Mouse (Mus musculus): ENCODE results near the gene Tprn. TPM values are rescaled to one million over a fixed set of nuclear protein-coding genes. Genes with fewer than 3 reads are reported as not detected.

The Tprn gene
- total RNA-seq, 1 experiment, result 21.6 TPM

DNA sequence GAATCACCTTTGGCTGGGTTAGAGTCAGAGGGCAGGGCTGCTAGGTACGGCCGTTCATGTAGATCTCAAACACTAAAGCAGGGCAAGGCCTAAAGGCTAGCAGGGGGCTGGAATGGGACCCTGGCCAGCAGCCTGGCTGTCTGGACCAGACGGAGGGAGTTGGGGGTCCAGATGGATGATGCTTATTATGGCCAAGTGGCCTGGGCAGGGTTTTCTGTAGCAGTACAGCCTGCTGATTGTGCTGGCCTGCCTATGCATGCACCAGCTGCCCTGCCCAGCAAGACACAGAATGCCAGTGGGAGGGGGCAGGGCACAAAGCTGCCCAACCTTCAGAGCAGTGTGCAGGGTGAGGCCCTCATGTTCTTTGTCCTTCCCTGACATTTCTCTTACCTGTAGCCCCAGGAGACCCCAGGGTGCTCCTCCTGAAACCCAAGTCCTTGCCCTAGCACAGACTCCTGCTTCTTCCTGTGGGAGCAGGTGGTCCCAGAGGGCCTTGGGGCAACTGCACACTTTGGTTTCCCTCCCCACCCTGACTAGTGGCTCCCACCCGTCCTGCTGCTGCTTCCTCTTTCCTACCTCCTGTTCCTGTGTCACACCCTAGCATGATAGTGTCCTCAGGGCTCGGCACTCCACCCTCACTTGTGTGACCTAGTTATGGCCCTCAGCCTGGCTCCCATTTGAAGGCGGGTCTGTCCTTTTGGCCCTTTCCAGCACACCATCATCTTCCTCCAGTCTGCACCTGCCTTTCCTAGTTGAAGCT is 3.7 kb downstream of the Tprn start:
- 0 out of 2 replicates have a peak overlapping the region, but pooled peaks have one; percentile 14 for H3K9ac ChIP-seq (ENCODE audit: insufficient read depth, low read depth, low read length, poor library complexity, severe bottlenecking)

DNA sequence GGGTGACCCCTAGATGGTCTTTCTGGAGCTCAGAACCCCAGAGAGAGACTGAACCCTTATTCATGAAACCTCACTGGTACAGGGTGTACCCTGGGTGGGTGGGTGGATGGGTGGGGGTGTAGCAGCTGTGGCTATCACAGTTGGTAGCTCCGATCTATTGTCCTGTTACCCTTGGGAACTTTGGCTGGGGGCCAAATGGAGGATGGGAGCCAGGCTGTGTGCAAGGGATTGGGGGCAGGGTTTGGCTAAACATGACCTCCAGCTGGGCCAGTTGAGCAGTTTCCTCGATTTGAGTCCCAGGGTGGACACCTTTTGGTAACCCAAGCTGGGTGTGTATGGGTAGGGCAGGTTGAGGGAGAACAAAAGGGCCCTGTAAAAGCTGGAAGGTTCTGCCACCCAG is 4.3 kb downstream of the Tprn start:
- H3K36me3 ChIP-seq (ENCODE audit: control insufficient read depth, insufficient read depth, low read length, poor library complexity, severe bottlenecking), result peaks cover 15% of the 10 kb centered on the region
- no peak overlapping the region; a peak in 1 of 4 replicates for H3K4me3 ChIP-seq (ENCODE audit: insufficient read depth in 1 of 2, low read depth in 1 of 2, low read length in 2 of 2, poor library complexity in 1 of 2, severe bottlenecking in 1 of 2)
- no peak for TF ChIP-seq ZC3H11A (IDR thresholded peaks at IDR 0.05; ENCODE audit: borderline replicate concordance, low read depth, low read length)
- TF ChIP-seq HCFC1 (IDR thresholded peaks at IDR 0.05; ENCODE audit: borderline replicate concordance, insufficient read depth, low read length), result no peak
- TF ChIP-seq ZNF384 (IDR thresholded peaks at IDR 0.05; ENCODE audit: low read depth, low read length), result no peak
- TF ChIP-seq MAFK (IDR thresholded peaks at IDR 0.05; ENCODE audit: insufficient read depth, low read depth, low read length), result no peak
- no peak for TF ChIP-seq CHD2 (IDR thresholded peaks at IDR 0.05; ENCODE audit: low read depth, low read length)
- H3K9ac ChIP-seq (ENCODE audit: insufficient read depth, low read depth, low read length, poor library complexity, severe bottlenecking), result no peak overlapping the region
- H3K4me1 ChIP-seq (ENCODE audit: control insufficient read depth in 2 of 2, insufficient read depth in 2 of 2, low read length in 2 of 2, poor library complexity in 1 of 2), result peaks cover 0 to 14% of the 10 kb centered on the region in 2 experiments; a peak in 2 of 4 replicates
- DNase-seq (ENCODE audit: low read depth, low spot score), result no peak
- in situ Hi-C loops (cut with MboI; ENCODE audit: low sequenced_read_pairs in 2 of 2, unreplicated experiment in 2 of 2), result no loop called here
- H3K9me3 ChIP-seq (ENCODE audit: control insufficient read depth, insufficient read depth, low read depth, low read length), result no peaks in the 10 kb centered on the region
- H3K27ac ChIP-seq (ENCODE audit: insufficient read depth, low read depth, low read length, poor library complexity, severe bottlenecking), result no peak overlapping the region

More for the DNA sequence above, 3.7 kb downstream of the Tprn start:
- no peak overlapping the region for H3K27ac ChIP-seq (ENCODE audit: insufficient read depth, low read depth, low read length, poor library complexity, severe bottlenecking)
- no peak for DNase-seq (ENCODE audit: low read depth, low spot score)
- in situ Hi-C loops (cut with MboI; ENCODE audit: low sequenced_read_pairs in 2 of 2, unreplicated experiment in 2 of 2), result no loop called here
- TF ChIP-seq HCFC1 (IDR thresholded peaks at IDR 0.05; ENCODE audit: borderline replicate concordance, insufficient read depth, low read length), result no peak
- TF ChIP-seq CHD2 (IDR thresholded peaks at IDR 0.05; ENCODE audit: low read depth, low read length), result no peak
- TF ChIP-seq MAFK (IDR thresholded peaks at IDR 0.05; ENCODE audit: insufficient read depth, low read depth, low read length), result no peak
- no peak for TF ChIP-seq ZC3H11A (IDR thresholded peaks at IDR 0.05; ENCODE audit: borderline replicate concordance, low read depth, low read length)
- TF ChIP-seq ZNF384 (IDR thresholded peaks at IDR 0.05; ENCODE audit: low read depth, low read length), result no peak
- peaks cover 15% of the 10 kb centered on the region for H3K36me3 ChIP-seq (ENCODE audit: control insufficient read depth, insufficient read depth, low read length, poor library complexity, severe bottlenecking)
- H3K4me1 ChIP-seq (ENCODE audit: control insufficient read depth in 2 of 2, insufficient read depth in 2 of 2, low read length in 2 of 2, poor library complexity in 1 of 2), result peaks cover 0 to 12% of the 10 kb centered on the region in 2 experiments; a peak in 2 of 4 replicates
- no peaks in the 10 kb centered on the region for H3K9me3 ChIP-seq (ENCODE audit: control insufficient read depth, insufficient read depth, low read depth, low read length)
- peak overlapping the region in 1 of 2 experiments; percentile 4; a peak in 1 of 4 replicates for H3K4me3 ChIP-seq (ENCODE audit: insufficient read depth in 1 of 2, low read depth in 1 of 2, low read length in 2 of 2, poor library complexity in 1 of 2, severe bottlenecking in 1 of 2)

DNA sequence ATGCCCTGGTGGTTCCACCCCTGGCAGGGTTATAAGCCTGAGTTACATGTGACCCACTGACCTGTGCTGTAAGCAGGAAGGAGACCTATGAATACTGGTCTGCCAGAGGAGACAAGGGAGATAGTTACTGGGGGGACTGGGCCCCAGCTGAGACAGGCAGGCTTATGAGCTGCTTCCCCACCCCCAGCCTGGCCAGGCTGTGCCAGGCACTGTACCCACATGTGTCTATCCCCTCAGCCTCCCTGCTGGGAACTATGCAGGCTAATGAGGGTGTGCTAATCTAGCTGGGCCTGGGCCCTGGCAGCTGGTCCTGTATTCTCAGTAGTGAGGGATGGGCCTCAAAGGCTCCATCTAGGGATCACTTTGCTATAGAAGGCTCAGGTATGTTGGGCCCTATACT is 4.8 kb downstream of the Tprn start:
- H3K9ac ChIP-seq (ENCODE audit: insufficient read depth, low read depth, low read length, poor library complexity, severe bottlenecking), result 0 out of 2 replicates have a peak overlapping the region, but pooled peaks have one; percentile 6

DNA sequence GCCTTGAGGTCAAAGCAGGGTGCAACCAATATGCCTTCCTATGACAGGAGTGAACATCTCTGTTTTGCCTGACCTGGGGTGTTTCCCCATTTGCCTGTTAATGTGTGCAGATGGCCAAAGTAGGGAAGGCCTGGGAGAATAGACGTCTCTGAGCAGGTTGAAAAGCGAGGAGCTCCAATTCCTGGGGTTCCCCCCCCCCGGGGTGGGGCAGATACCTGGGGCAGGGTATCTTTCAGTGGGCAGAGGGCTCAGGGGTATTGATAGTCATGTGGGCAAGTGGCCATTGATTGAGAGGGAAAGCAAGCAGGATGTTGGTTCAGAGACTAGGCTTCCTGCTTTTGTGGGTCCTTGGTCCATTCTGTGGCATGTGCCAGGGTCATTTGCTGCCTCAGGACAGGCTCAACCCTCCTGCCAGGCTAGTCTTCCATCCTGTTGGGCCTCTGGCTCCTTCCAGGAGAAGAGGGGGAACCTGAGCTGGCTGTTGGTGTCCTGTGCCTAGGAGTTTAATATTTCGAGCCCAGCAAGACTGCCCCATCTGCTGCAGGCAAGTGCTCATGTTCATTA is 5.4 kb downstream of the Tprn start:
- peaks cover 0 to 14% of the 10 kb centered on the region in 2 experiments; a peak in 2 of 4 replicates for H3K4me1 ChIP-seq (ENCODE audit: control insufficient read depth in 2 of 2, insufficient read depth in 2 of 2, low read length in 2 of 2, poor library complexity in 1 of 2)
- TF ChIP-seq ZC3H11A (IDR thresholded peaks at IDR 0.05; ENCODE audit: borderline replicate concordance, low read depth, low read length), result no peak
- no peak for TF ChIP-seq MAFK (IDR thresholded peaks at IDR 0.05; ENCODE audit: insufficient read depth, low read depth, low read length)
- no peak for TF ChIP-seq HCFC1 (IDR thresholded peaks at IDR 0.05; ENCODE audit: borderline replicate concordance, insufficient read depth, low read length)
- no peak for TF ChIP-seq CHD2 (IDR thresholded peaks at IDR 0.05; ENCODE audit: low read depth, low read length)
- TF ChIP-seq ZNF384 (IDR thresholded peaks at IDR 0.05; ENCODE audit: low read depth, low read length), result no peak
- H3K9me3 ChIP-seq (ENCODE audit: control insufficient read depth, insufficient read depth, low read depth, low read length), result no peaks in the 10 kb centered on the region
- in situ Hi-C loops (cut with MboI; ENCODE audit: low sequenced_read_pairs in 2 of 2, unreplicated experiment in 2 of 2), result no loop called here
- no peak overlapping the region for H3K27ac ChIP-seq (ENCODE audit: insufficient read depth, low read depth, low read length, poor library complexity, severe bottlenecking)
- no peak overlapping the region for H3K4me3 ChIP-seq (ENCODE audit: insufficient read depth in 1 of 2, low read depth in 1 of 2, low read length in 2 of 2, poor library complexity in 1 of 2, severe bottlenecking in 1 of 2)
- H3K36me3 ChIP-seq (ENCODE audit: control insufficient read depth, insufficient read depth, low read length, poor library complexity, severe bottlenecking), result peaks cover 15% of the 10 kb centered on the region
- no peak overlapping the region for H3K9ac ChIP-seq (ENCODE audit: insufficient read depth, low read depth, low read length, poor library complexity, severe bottlenecking)
- no peak for DNase-seq (ENCODE audit: low read depth, low spot score)

More for the DNA sequence above, 4.8 kb downstream of the Tprn start:
- in situ Hi-C loops (cut with MboI; ENCODE audit: low sequenced_read_pairs in 2 of 2, unreplicated experiment in 2 of 2), result no loop called here
- Histone ChIP-seq H3K4me3 (ENCODE audit: insufficient read depth in 1 of 2, low read depth in 1 of 2, low read length in 2 of 2, poor library complexity in 1 of 2, severe bottlenecking in 1 of 2) (no peak overlapping the region), H3K27ac (ENCODE audit: insufficient read depth, low read depth, low read length, poor library complexity, severe bottlenecking) (no peak overlapping the region), H3K4me1 (ENCODE audit: control insufficient read depth in 2 of 2, insufficient read depth in 2 of 2, low read length in 2 of 2, poor library complexity in 1 of 2) (peaks cover 0 to 14% of the 10 kb centered on the region in 2 experiments; a peak in 2 of 4 replicates), H3K9me3 (ENCODE audit: control insufficient read depth, insufficient read depth, low read depth, low read length) (no peaks in the 10 kb centered on the region), H3K36me3 (ENCODE audit: control insufficient read depth, insufficient read depth, low read length, poor library complexity, severe bottlenecking) (peaks cover 15% of the 10 kb centered on the region)
- DNase-seq (ENCODE audit: low read depth, low spot score), result no peak
- no peak for TF ChIP-seq HCFC1 (IDR thresholded peaks at IDR 0.05; ENCODE audit: borderline replicate concordance, insufficient read depth, low read length)

All from ES-E14 (cell line).